Mouse (Mus musculus) stomach, embryonic 14.5 days (tissue): ENCODE measurements around the gene Pafah2. TPM values are rescaled to one million over a fixed set of nuclear protein-coding genes. Genes with fewer than 3 reads are reported as not detected.

Source experiments
- ATAC-seq: fragments of 200-750 bp; cut with Nextera tagmentation; 2 replicates; pipeline ENCODE4 v1.8.0; 2017; ENCODE audit warnings: low read depth, moderate TSS enrichment; ENCODE audit not compliant: insufficient number of reproducible peaks, insufficient read depth, low FRiP score
- H3K27ac ChIP-seq: fragments of 300-500 bp; sonication (generic); 2 replicates; pipeline ENCODE4 v1.5.1; 2014; ENCODE audit warnings: mild to moderate bottlenecking, low read length, moderate library complexity, mixed read lengths
- H3K27me3 ChIP-seq: fragments of 300-500 bp; sonication (generic); 2 replicates; pipeline ENCODE4 v1.6.1; 2014; ENCODE audit warnings: low read length, control low read depth, mixed read lengths; ENCODE audit not compliant: control insufficient read depth, insufficient read depth
- H3K36me3 ChIP-seq: fragments of 300-500 bp; sonication (generic); 2 replicates; pipeline ENCODE4 v1.6.1; 2014; ENCODE audit warnings: mild to moderate bottlenecking, control low read depth, low read length, moderate library complexity, mixed read lengths; ENCODE audit not compliant: control insufficient read depth, insufficient read depth
- H3K4me1 ChIP-seq: fragments of 300-500 bp; sonication (generic); 2 replicates; pipeline ENCODE4 v1.6.1; 2014; ENCODE audit warnings: low read length, control low read depth, mixed read lengths; ENCODE audit not compliant: control insufficient read depth, insufficient read depth
- H3K4me2 ChIP-seq: fragments of 300-500 bp; sonication (generic); replicated peaks from 2 replicates; pipeline ENCODE4 v1.6.1; 2014; ENCODE audit warnings: low read depth, low read length, control low read depth
- H3K4me3 ChIP-seq: fragments of 300-500 bp; sonication (generic); 2 replicates; pipeline ENCODE4 v1.5.1; 2014; ENCODE audit warnings: low read depth, low read length, control low read depth
- H3K9ac ChIP-seq: fragments of 300-500 bp; sonication (generic); replicated peaks from 2 replicates; pipeline ENCODE4 v1.6.1; 2014; ENCODE audit warnings: low read depth, mild to moderate bottlenecking, control low read depth, low read length, moderate library complexity, mixed read lengths
- H3K9me3 ChIP-seq: fragments of 300-500 bp; sonication (generic); 2 replicates; pipeline ENCODE4 v1.6.1; 2016; ENCODE audit warnings: low read depth, low read length, control low read depth; ENCODE audit not compliant: control insufficient read depth
- WGBS: fragments of 180-500 bp; shearing (Covaris S2); extraction: QIAGEN DNeasy Blood & Tissue Kit; methylation state at CpG from one replicate; pipeline ENCODE4 v1.1.7; 2014; 5-methylcytosine and 5-hydroxymethylcytosine counted together
- microRNA-seq: library from miRNA; unstranded; fragments of <30 nt; microRNA quantifications from one replicate; pipeline ENCODE4, GENCODE M21; 2016
- polyA plus RNA-seq: library from polyadenylated mRNA; unstranded; fragments of >200 nt; fragmentation: Nextera tagmentation; extraction: Ambion mirVana; gene quantifications from 2 replicates; pipeline ENCODE4 v1.2.1, GENCODE M21; 2014

Gene Pafah2
- polyA plus RNA-seq, 1 experiment from 2014 or later: 15.1 TPM

DNA sequence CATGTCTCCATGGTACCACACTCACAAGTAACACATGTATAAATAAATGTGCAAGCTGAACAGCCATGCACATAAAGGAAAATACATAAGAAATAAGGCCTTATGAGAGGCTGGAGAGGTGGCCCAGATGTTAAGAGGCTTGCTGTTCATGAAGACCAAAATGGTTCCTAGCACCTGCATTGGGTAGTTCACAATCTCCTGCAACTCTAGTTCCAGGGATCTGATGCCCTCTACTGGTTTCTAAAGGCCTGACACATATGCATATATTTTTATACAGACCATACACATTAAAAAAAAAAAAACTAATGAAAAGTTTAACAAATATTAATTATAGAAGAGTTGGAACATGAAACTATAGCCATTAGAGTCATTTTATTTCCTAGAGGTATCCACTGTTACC, 75.3 kb downstream of the Pafah2 start:
- Histone ChIP-seq H3K9me3 (no peaks in the 10 kb centered on the region), H3K4me1 (peaks cover 2% of the 10 kb centered on the region; the same call in 1 of the 2 replicates), H3K36me3 (peaks cover 48% of the 10 kb centered on the region), H3K4me2 (no peak overlapping the region), H3K4me3 (no peak overlapping the region), H3K9ac (no peak overlapping the region), H3K27ac (no peak overlapping the region), H3K27me3 (no peaks in the 10 kb centered on the region)
- ATAC-seq: no peak

DNA sequence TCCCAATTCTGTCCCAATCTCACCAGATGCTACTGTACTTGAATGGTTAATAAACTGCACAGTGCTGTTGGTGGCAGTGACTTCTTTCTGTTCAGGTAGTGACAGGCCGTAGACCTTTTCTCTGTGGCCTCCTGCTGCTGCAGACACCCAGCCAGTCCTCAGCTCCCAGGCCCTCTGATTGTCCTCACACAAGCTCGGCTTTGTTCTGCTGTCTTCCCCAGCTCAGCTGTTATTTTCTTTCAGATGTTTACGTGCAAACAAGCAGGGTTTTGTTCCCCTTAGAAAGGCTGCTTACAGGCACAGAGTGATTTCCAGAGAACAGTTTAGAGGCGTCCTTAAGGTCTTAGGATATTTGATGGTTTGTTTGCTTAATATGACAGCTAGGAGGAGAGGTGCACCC, 77.6 kb downstream of the Pafah2 start:
- peaks cover 48% of the 10 kb centered on the region for H3K36me3 ChIP-seq
- no peak for ATAC-seq
- H3K27me3 ChIP-seq: no peaks in the 10 kb centered on the region
- H3K4me1 ChIP-seq: no peaks in the 10 kb centered on the region
- H3K27ac ChIP-seq: no peak overlapping the region
- no peak overlapping the region for H3K4me2 ChIP-seq
- WGBS: 66% methylated on average over 4 of the region's 4 CpGs
- H3K9ac ChIP-seq: no peak overlapping the region
- H3K9me3 ChIP-seq: no peaks in the 10 kb centered on the region
- no peak overlapping the region for H3K4me3 ChIP-seq

DNA sequence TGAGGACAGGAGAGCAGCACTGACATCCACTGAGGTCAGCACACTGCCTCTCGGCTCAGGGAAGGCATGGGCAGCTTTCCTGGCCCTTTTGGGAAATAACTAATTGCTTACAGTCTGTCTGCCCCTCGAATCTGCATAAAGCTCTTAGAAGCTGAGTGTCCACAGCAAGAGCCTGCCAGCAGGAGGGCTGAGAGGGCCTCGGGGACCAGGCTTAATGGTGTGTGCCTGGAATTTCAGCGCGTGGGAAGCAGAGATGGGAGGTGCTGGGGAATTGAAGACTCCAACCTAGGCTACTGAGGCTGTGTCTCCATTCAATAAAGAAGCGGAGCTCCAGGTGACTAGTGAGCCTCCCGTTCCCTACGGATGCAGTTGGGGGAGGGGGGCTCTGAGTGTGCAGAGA, 78.1 kb downstream of the Pafah2 start:
- H3K9me3 ChIP-seq: no peaks in the 10 kb centered on the region
- ATAC-seq: no peak
- H3K27ac ChIP-seq: no peak overlapping the region
- no peak overlapping the region for H3K4me3 ChIP-seq
- 80% methylated on average over 8 of the region's 8 CpGs for WGBS
- no peaks in the 10 kb centered on the region for H3K4me1 ChIP-seq
- peaks cover 48% of the 10 kb centered on the region for H3K36me3 ChIP-seq
- no peak overlapping the region for H3K9ac ChIP-seq
- no peaks in the 10 kb centered on the region for H3K27me3 ChIP-seq
- no peak overlapping the region for H3K4me2 ChIP-seq

DNA sequence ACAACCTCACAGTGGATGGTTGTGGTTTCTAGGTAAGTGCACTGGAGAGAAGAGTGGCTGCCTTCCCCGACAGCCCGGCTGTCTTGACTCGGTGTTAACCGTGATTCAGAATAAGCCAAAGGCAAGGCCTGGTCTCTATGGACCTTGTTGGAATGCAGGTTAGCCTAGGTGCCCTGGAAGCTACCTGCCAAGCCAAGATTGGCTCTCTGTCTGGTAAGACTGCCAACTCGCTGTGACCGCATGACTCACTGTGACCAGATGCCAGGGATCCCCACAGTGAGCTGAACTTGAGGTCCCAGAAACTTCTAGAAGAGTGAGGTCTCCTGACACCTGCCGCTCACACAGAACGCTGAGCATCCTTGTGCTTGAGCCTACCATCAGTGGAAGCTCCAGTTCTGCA, 80.8 kb downstream of the Pafah2 start:
- Histone ChIP-seq H3K9ac (no peak overlapping the region), H3K27ac (no peak overlapping the region), H3K36me3 (peaks cover 35% of the 10 kb centered on the region), H3K9me3 (no peaks in the 10 kb centered on the region), H3K4me3 (no peak overlapping the region), H3K27me3 (no peaks in the 10 kb centered on the region), H3K4me1 (no peaks in the 10 kb centered on the region), H3K4me2 (no peak overlapping the region)
- 88% methylated on average over 8 of the region's 8 CpGs for WGBS
- no peak for ATAC-seq

Small RNA genes within 50 kb of the gene (microRNA-seq; reads per million reads assigned to microRNA genes)
- gene Gm23634: 0.78 reads per million

Other genes starting within 250 kb of the Pafah2 start
- gene Cep85, start 209.2 kb upstream of the Pafah2 start, polyA plus RNA-seq: 43.2 and 55.9 TPM in 2 replicates
- gene Gm7534, start 193.3 kb upstream of the Pafah2 start, polyA plus RNA-seq: not detected in 2 replicates
- 0.32 TPM in 1 of 2 replicates, not detected in the other for gene Catsper4, start 168.9 kb upstream of the Pafah2 start, polyA plus RNA-seq
- 5.7 and 6.3 TPM in 2 replicates for gene Cnksr1, start 157.9 kb upstream of the Pafah2 start, polyA plus RNA-seq
- gene E130218I03Rik, start 152.7 kb upstream of the Pafah2 start, polyA plus RNA-seq: 0.36 and 0.41 TPM in 2 replicates
- 14.8 and 16.5 TPM in 2 replicates for gene Zfp593, start 150.7 kb upstream of the Pafah2 start, polyA plus RNA-seq
- not detected in 2 replicates for gene Gm30191, start 149.4 kb upstream of the Pafah2 start, polyA plus RNA-seq
- 4.1 and 4.5 TPM in 2 replicates for gene Grrp1, start 142.2 kb upstream of the Pafah2 start, polyA plus RNA-seq
- 19.0 and 19.6 TPM in 2 replicates for gene Pdik1l, start 108.4 kb upstream of the Pafah2 start, polyA plus RNA-seq
- not detected in 2 replicates for gene Trim63, start 81.2 kb upstream of the Pafah2 start, polyA plus RNA-seq
- gene Slc30a2, start 53.1 kb upstream of the Pafah2 start, polyA plus RNA-seq: not detected in 2 replicates
- gene Extl1, start 12.5 kb upstream of the Pafah2 start, polyA plus RNA-seq: 0.64 and 0.98 TPM in 2 replicates
- 1,523 and 1,653 TPM in 2 replicates for gene Stmn1, start 72.0 kb downstream of the Pafah2 start, polyA plus RNA-seq
- 2.2 and 2.3 TPM in 2 replicates for gene Paqr7, start 100.4 kb downstream of the Pafah2 start, polyA plus RNA-seq
- gene Aunip, start 114.7 kb downstream of the Pafah2 start, polyA plus RNA-seq: 4.6 and 5.4 TPM in 2 replicates
- 111 and 119 TPM in 2 replicates for gene Mtfr1l, start 139.1 kb downstream of the Pafah2 start, polyA plus RNA-seq
- 17.4 and 21.6 TPM in 2 replicates for gene Selenon, start 155.8 kb downstream of the Pafah2 start, polyA plus RNA-seq